16 mouse cellular contexts compared by ENCODE assay signal in genomic region chr15:62970566-62970965, GRCm38 (mm10).
"Had no signal": no experiment of that assay in that cellular context is flagged by ENCODE, and none has a peak within 500 bp of the region (broad histone marks: within the 10 kb centered on the region; RNA-seq: fewer than 3 reads in every experiment).

No protein-coding gene starts in this region.

- H3K4me1 ChIP-seq: neural tube, embryonic 12.5 days; neural tube, embryonic 13.5 days; neural tube, embryonic 15.5 days; stomach, embryonic 15.5 days had no signal

- H3K27me3 ChIP-seq: neural tube, embryonic 12.5 days; neural tube, embryonic 13.5 days; neural tube, embryonic 15.5 days; stomach, embryonic 15.5 days had no signal

- DNase-seq: retina, postnatal 1 day; right cerebral cortex, adult 18-20 months; right cerebral cortex, postnatal 14 days; right cerebral cortex, postnatal 25 days; spleen, adult 18-20 months; thymus, adult 18-20 months; thymus, adult 2 months; thymus, postnatal 14 days; thymus, postnatal 25 days; thymus, postnatal 36 days; thymus, postnatal 4 days had no signal

- H3K4me2 ChIP-seq: neural tube, embryonic 12.5 days; neural tube, embryonic 13.5 days; neural tube, embryonic 15.5 days; stomach, embryonic 15.5 days had no signal

- H3K9ac ChIP-seq: neural tube, embryonic 12.5 days; neural tube, embryonic 13.5 days; neural tube, embryonic 15.5 days; stomach, embryonic 15.5 days had no signal

- H3K36me3 ChIP-seq: neural tube, embryonic 12.5 days; neural tube, embryonic 13.5 days; neural tube, embryonic 15.5 days; stomach, embryonic 15.5 days had no signal

- H3K4me3 ChIP-seq: neural tube, embryonic 12.5 days; neural tube, embryonic 13.5 days; neural tube, embryonic 15.5 days; stomach, embryonic 15.5 days had no signal

- H3K9me3 ChIP-seq: neural tube, embryonic 12.5 days; neural tube, embryonic 13.5 days; neural tube, embryonic 15.5 days; stomach, embryonic 15.5 days had no signal

- H3K27ac ChIP-seq: neural tube, embryonic 12.5 days; neural tube, embryonic 13.5 days; neural tube, embryonic 15.5 days; stomach, embryonic 15.5 days; stomach, postnatal 0 days had no signal
